Mouse (Mus musculus) limb, embryonic 10.5 days (tissue): ENCODE results near the gene Tab3. TPM values are rescaled to one million over a fixed set of nuclear protein-coding genes. Genes with fewer than 3 reads are reported as not detected.

Source experiments
- DNase-seq: peaks from one replicate; pipeline ENCODE4 v3.0.0-alpha.2; 2017; ENCODE audit warnings: low spot score
- H3K27ac ChIP-seq: fragments of 300-500 bp; sonication (generic); 2 replicates; pipeline ENCODE4 v1.5.1; 2016; ENCODE audit warnings: mild to moderate bottlenecking
- H3K27me3 ChIP-seq: fragments of 300-500 bp; sonication (generic); 2 replicates; pipeline ENCODE4 v1.6.1; 2016; ENCODE audit warnings: low read depth, mild to moderate bottlenecking; ENCODE audit not compliant: poor library complexity, severe bottlenecking
- H3K36me3 ChIP-seq: fragments of 300-500 bp; sonication (generic); 2 replicates; pipeline ENCODE4 v1.6.1; 2016; ENCODE audit warnings: mild to moderate bottlenecking, moderate library complexity
- H3K4me1 ChIP-seq: fragments of 300-500 bp; sonication (generic); 2 replicates; pipeline ENCODE4 v1.6.1; 2016
- H3K4me3 ChIP-seq: fragments of 300-500 bp; sonication (generic); 2 replicates; pipeline ENCODE4 v1.5.1; 2016; ENCODE audit warnings: mild to moderate bottlenecking, moderate library complexity
- H3K9me3 ChIP-seq: fragments of 300-500 bp; sonication (generic); replicated peaks from 2 replicates; pipeline ENCODE4 v1.6.1; 2016; ENCODE audit warnings: mild to moderate bottlenecking
- WGBS: fragments of 180-500 bp; shearing (Covaris S2); methylation state at CpG from one replicate; pipeline ENCODE4 v1.1.7; 2016; 5-methylcytosine and 5-hydroxymethylcytosine counted together
- microRNA-seq: library from miRNA; unstranded; fragments of <30 nt; microRNA quantifications from one replicate; pipeline ENCODE4, GENCODE M21; 2017
- polyA plus RNA-seq: library from polyadenylated mRNA; unstranded; fragments of >200 nt; fragmentation: Nextera tagmentation; extraction: Ambion mirVana; gene quantifications from 2 replicates; pipeline ENCODE4 v1.2.1, GENCODE M21; 2016

Gene Tab3
- polyA plus RNA-seq, 1 experiment from 2014 or later = 4.1 TPM

DNA sequence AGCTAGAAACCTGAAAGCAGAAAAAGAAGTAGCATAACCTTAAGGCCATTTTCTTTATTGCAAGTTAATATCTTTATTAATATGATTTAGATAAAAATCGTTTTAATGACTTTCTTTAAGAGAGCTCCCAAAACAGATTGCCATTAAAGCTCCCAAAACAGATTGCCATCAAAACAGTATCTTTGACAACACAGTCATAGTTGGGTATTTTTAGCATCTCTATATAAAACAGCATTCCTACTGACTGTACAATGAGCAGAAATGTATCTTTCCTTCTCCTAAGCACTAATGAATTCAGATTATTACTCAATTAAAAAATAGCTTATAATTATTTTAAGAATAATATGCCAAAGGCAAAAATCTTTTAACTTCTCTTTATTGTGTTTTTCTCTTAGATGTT lies 108.3 kb downstream of the Tab3 start:
- Histone ChIP-seq H3K27me3 (no peaks in the 10 kb centered on the region), H3K4me3 (no peak overlapping the region), H3K9me3 (no peaks in the 10 kb centered on the region), H3K36me3 (no peaks in the 10 kb centered on the region), H3K27ac (no peak overlapping the region), H3K4me1 (no peaks in the 10 kb centered on the region)
- WGBS = 65% methylated on average over 1 of the region's 1 CpGs
- no peak for DNase-seq

- H3K9me3 ChIP-seq = no peaks in the 10 kb centered on the region
- H3K27me3 ChIP-seq = no peaks in the 10 kb centered on the region
- no peaks in the 10 kb centered on the region for H3K36me3 ChIP-seq
- DNase-seq = no peak
- no peaks in the 10 kb centered on the region for H3K4me1 ChIP-seq
- 65% methylated on average over 2 of the region's 2 CpGs for WGBS
- H3K4me3 ChIP-seq = no peak overlapping the region
- H3K27ac ChIP-seq = no peak overlapping the region
These were observed 109.9 kb downstream of the Tab3 start for GRCm38 (mm10) chrX:85683723-85684122.

Small RNA genes lying within 50 kb of the gene (microRNA-seq; reads per million reads assigned to microRNA genes)
- gene Gm44378 = not detected

Other genes with a start within 250 kb of the Tab3 start
- gene Gk, start 202.8 kb downstream of the Tab3 start, polyA plus RNA-seq = 4.5 and 5.8 TPM in 2 replicates